Comparison of ENCODE assay signal across 20 mouse cellular contexts in the genomic region with DNA sequence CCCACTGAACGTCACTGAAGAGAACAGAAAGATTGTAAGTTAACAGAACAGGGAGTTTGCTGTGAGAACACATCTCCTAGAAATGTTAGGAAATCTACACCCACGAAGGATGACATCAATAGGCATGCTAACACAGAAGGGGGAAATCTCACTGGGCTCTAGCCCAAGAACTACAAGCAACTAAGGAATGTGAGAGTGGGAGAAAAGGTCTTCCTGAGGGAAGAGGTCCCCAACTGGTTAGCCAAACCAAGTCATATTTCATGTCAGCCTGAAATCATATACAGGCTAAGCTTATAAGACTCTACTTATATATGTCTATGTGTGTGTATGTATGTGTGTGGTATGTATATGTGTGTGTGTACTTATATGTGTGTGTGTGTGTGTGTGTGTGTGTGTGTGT.
A peak's percentile ranks its signal among the peaks of the same experiment; 100 is the strongest.
DNase-seq lines count a peak whose midpoint lies in the region; ATAC-seq and TF ChIP-seq lines count a peak whose summit lies in the region.
"Had no signal": no experiment of that assay in that cellular context is flagged by ENCODE, and none has a peak within 500 bp of the region (broad histone marks: within the 10 kb centered on the region; RNA-seq: fewer than 3 reads in every experiment).

No protein-coding gene starts in this region.

- peak; percentile 36 for DNase-seq in heart, postnatal 0 days (ENCODE audit: low spot score)
- DNase-seq in heart, adult 11 months, result no peak
- peak; percentile 2 to 20 for DNase-seq in layer of hippocampus, adult 18-20 months (ENCODE audit: low spot score in 2 of 2)
- DNase-seq in layer of hippocampus, postnatal 25 days (ENCODE audit: extremely low spot score in 1 of 2, low spot score in 1 of 2), result no peak
- DNase-seq in NIH3T3 (ENCODE audit: low read depth), result peak; percentile 84
- DNase-seq in fibroblast of lung, adult 2 months (ENCODE audit: low read depth), result peak; percentile 23
- no peak for DNase-seq in testis, postnatal 10 days (ENCODE audit: low spot score)
- DNase-seq in thymus, postnatal 4 days, result no peak
- DNase-seq: adrenal gland, adult 8-10 months; cerebellum, adult 2 months; layer of hippocampus, postnatal 36 days; liver, embryonic 13.5 days; right cerebral cortex, postnatal 25 days had no signal

- H3K4me3 ChIP-seq in heart, postnatal 0 days (ENCODE audit: low read depth, low read length), result no peak overlapping the region
- H3K4me3 ChIP-seq: heart, embryonic 13.5 days; hindbrain, embryonic 13.5 days; intestine, embryonic 15.5 days; limb, embryonic 10.5 days; liver, embryonic 13.5 days; neural tube, embryonic 12.5 days had no signal

- TF ChIP-seq EP300 in heart, postnatal 0 days (IDR thresholded peaks at IDR 0.05; ENCODE audit: low read depth), result no peak

- no peak overlapping the region for H3K4me2 ChIP-seq in heart, postnatal 0 days (ENCODE audit: low read depth, low read length)
- H3K4me2 ChIP-seq: heart, embryonic 13.5 days; hindbrain, embryonic 13.5 days; intestine, embryonic 15.5 days; liver, embryonic 13.5 days; neural tube, embryonic 12.5 days had no signal

- no peaks in the 10 kb centered on the region for H3K36me3 ChIP-seq in heart, postnatal 0 days (replicated peaks; ENCODE audit: control insufficient read depth, insufficient read depth, low read length)
- H3K36me3 ChIP-seq: heart, embryonic 13.5 days; hindbrain, embryonic 13.5 days; intestine, embryonic 15.5 days; limb, embryonic 10.5 days; liver, embryonic 13.5 days; neural tube, embryonic 12.5 days had no signal

- TF ChIP-seq CTCF in heart, postnatal 0 days (IDR thresholded peaks at IDR 0.05; ENCODE audit: low read depth), result no peak

- ATAC-seq in heart, postnatal 0 days (ENCODE audit: insufficient read depth, low read depth), result no peak
- ATAC-seq: forebrain, embryonic 16.5 days; intestine, embryonic 15.5 days; midbrain, embryonic 16.5 days had no signal

- H3K9ac ChIP-seq in heart, postnatal 0 days (replicated peaks; ENCODE audit: low read depth, low read length), result no peak overlapping the region
- H3K9ac ChIP-seq: heart, embryonic 13.5 days; hindbrain, embryonic 13.5 days; intestine, embryonic 15.5 days; liver, embryonic 13.5 days; neural tube, embryonic 12.5 days had no signal

- H3K4me1 ChIP-seq in heart, postnatal 0 days (ENCODE audit: control insufficient read depth, insufficient read depth), result no peaks in the 10 kb centered on the region
- H3K4me1 ChIP-seq: heart, embryonic 13.5 days; hindbrain, embryonic 13.5 days; intestine, embryonic 15.5 days; limb, embryonic 10.5 days; liver, embryonic 13.5 days; neural tube, embryonic 12.5 days had no signal

- no peak overlapping the region for H3K27ac ChIP-seq in heart, postnatal 0 days (ENCODE audit: low read depth)
- H3K27ac ChIP-seq: heart, embryonic 13.5 days; hindbrain, embryonic 13.5 days; intestine, embryonic 15.5 days; limb, embryonic 10.5 days; liver, embryonic 13.5 days; neural tube, embryonic 12.5 days had no signal

- H3K27me3 ChIP-seq in heart, postnatal 0 days (ENCODE audit: control insufficient read depth, insufficient read depth, low read length), result no peaks in the 10 kb centered on the region
- H3K27me3 ChIP-seq: heart, embryonic 13.5 days; hindbrain, embryonic 13.5 days; intestine, embryonic 15.5 days; liver, embryonic 13.5 days; neural tube, embryonic 12.5 days had no signal

- H3K9me3 ChIP-seq in heart, postnatal 0 days (replicated peaks; ENCODE audit: control insufficient read depth, low read length), result no peaks in the 10 kb centered on the region
- H3K9me3 ChIP-seq: heart, embryonic 13.5 days; hindbrain, embryonic 13.5 days; intestine, embryonic 15.5 days; limb, embryonic 10.5 days; liver, embryonic 13.5 days; neural tube, embryonic 12.5 days had no signal

- 34% methylated on average over 2 of the region's 2 CpGs for WGBS in heart, postnatal 0 days

Comparison
In these comparisons a context has a peak if more than half of its experiments do, and no peak if none do; other contexts are left out.
1. DNase-seq: peak in heart, postnatal 0 days (single experiment), layer of hippocampus, adult 18-20 months (2 of 2), NIH3T3 (single experiment) and fibroblast of lung, adult 2 months (single experiment); none in heart, adult 11 months (single experiment), layer of hippocampus, postnatal 25 days (0 of 2), testis, postnatal 10 days (single experiment) and thymus, postnatal 4 days (single experiment).